In the genomic region with DNA sequence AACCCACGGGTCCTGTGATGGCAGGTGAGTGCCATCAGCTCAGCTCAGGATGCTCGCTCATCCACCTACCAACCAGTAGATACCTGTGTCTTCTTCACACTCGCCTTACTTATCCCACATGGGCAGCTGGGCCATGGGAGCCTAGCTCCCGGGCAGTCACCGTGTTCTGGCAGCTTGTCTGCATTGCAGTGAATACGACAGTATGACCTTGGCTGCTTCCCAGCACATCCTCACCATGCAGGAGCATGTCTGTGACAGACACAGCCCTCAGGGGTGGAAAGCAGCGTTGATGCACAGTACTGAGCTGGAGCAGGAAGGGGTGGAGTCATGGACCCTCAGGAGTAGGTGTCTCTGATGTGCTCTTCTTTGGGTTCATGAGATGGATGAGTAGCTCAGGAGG, we compare ENCODE assay signal across 29 mouse cellular contexts. TPM values are rescaled to one million over a fixed set of nuclear protein-coding genes. Genes with fewer than 3 reads are reported as not detected.
DNase-seq lines count a peak whose midpoint lies in the region; TF ChIP-seq lines count a peak whose summit lies in the region.
"Had no signal": no experiment of that assay in that cellular context is flagged by ENCODE, and none has a peak within 500 bp of the region (broad histone marks: within the 10 kb centered on the region; RNA-seq: fewer than 3 reads in every experiment).

No protein-coding gene starts in this region.

- no peak for TF ChIP-seq CTCF in left cerebral cortex, adult 2 months (IDR thresholded peaks at IDR 0.05)

- peak; percentile 94 for DNase-seq in heart, adult 11 months
- no peak for DNase-seq in heart, postnatal 25 days (ENCODE audit: low spot score)
- no peak for DNase-seq in left cerebral cortex, adult 2 months (ENCODE audit: extremely low spot score in 1 of 2, low spot score in 2 of 2)
- DNase-seq in left cerebral cortex, postnatal 25 days (ENCODE audit: low spot score in 2 of 2): no peak
- DNase-seq in MN1 (ENCODE audit: low spot score): peak; percentile 44
- peak; percentile 64 for DNase-seq in adrenal gland, postnatal 25 days
- DNase-seq in lung, adult 18-20 months: no peak
- DNase-seq: B cell, adult 2 months; cerebellum, postnatal 10 days; kidney, adult 8-10 months; kidney, postnatal 4 days; liver, embryonic 13.5 days; lung, adult 2 months; lung, postnatal 14 days; right cerebral cortex, adult 18-20 months; spleen, adult 18-20 months; thymus, postnatal 14 days had no signal

- peak overlapping the region; percentile 21; the same call in 1 of the 2 replicates for H3K27ac ChIP-seq in left cerebral cortex, adult 2 months
- H3K27ac ChIP-seq: embryonic facial prominence, embryonic 13.5 days; forebrain, embryonic 10.5 days; forebrain, embryonic 15.5 days; kidney, postnatal 0 days; limb, embryonic 10.5 days; limb, embryonic 15.5 days; liver, embryonic 13.5 days; midbrain, embryonic 10.5 days had no signal

- intact Hi-C loops in heart, postnatal 25 days (cut with DNase I): no loop called here
- intact Hi-C loops in left cerebral cortex, adult 2 months (cut with DNase I): no loop called here
- intact Hi-C loops in left cerebral cortex, postnatal 25 days (cut with DNase I): no loop called here

- no peak overlapping the region for H3K4me3 ChIP-seq in left cerebral cortex, adult 2 months
- H3K4me3 ChIP-seq: embryonic facial prominence, embryonic 13.5 days; forebrain, embryonic 10.5 days; forebrain, embryonic 15.5 days; limb, embryonic 10.5 days; limb, embryonic 15.5 days; liver, embryonic 13.5 days; midbrain, embryonic 10.5 days had no signal

RNA-seq across cellular contexts. Expression of a gene that starts 5.7 kb away (rescaled TPM):
- 100 to 1,000 TPM; 140 to 143 TPM for total RNA-seq in heart, postnatal 25 days (2021)
- total RNA-seq in left cerebral cortex, adult 2 months (2021): 100 to 1,000 TPM; 108 to 109 TPM
- total RNA-seq in left cerebral cortex, postnatal 25 days (2021): 10 to 100 TPM; 90.0 to 92.8 TPM
- 156 and 167 TPM in 2 replicates for total RNA-seq in adrenal gland, postnatal 25 days (2021)

RNA-seq across cellular contexts. Expression of a gene that starts 8.0 kb away (rescaled TPM):
- total RNA-seq in heart, postnatal 25 days (2021): under 1 TPM; 0.14 to 0.31 TPM
- total RNA-seq in left cerebral cortex, adult 2 months (2021): under 1 TPM in 1 of 2 experiments, not detected in 1; 0.11 TPM
- under 1 TPM in 1 of 2 experiments, not detected in 1; 0.16 TPM for total RNA-seq in left cerebral cortex, postnatal 25 days (2021)
- 1.1 TPM in 2 replicates for total RNA-seq in adrenal gland, postnatal 25 days (2021)
- total RNA-seq: common myeloid progenitor, adult 5-6 weeks; gastrocnemius, adult 18-20 months; layer of hippocampus, postnatal 25 days; megakaryocyte progenitor cell, adult 5-6 weeks; monocyte, adult 5-6 weeks had no signal

RNA-seq across cellular contexts. Expression of a gene that starts 15.8 kb away (rescaled TPM):
- under 1 TPM; 0.31 to 0.36 TPM for total RNA-seq in heart, postnatal 25 days (2021)
- not detected for total RNA-seq in left cerebral cortex, adult 2 months (2021)
- total RNA-seq in left cerebral cortex, postnatal 25 days (2021): under 1 TPM in 1 of 2 experiments, not detected in 1; 0.21 TPM
- total RNA-seq in adrenal gland, postnatal 25 days (2021): 5.0 and 8.9 TPM in 2 replicates
- total RNA-seq: common myeloid progenitor, adult 5-6 weeks; gastrocnemius, adult 18-20 months; layer of hippocampus, postnatal 25 days; megakaryocyte progenitor cell, adult 5-6 weeks; monocyte, adult 5-6 weeks had no signal

RNA-seq across cellular contexts. Expression of a gene that starts 17.6 kb away (rescaled TPM):
- 10 to 100 TPM; 68.1 to 75.9 TPM for total RNA-seq in heart, postnatal 25 days (2021)
- 10 to 100 TPM; 29.1 to 33.0 TPM for total RNA-seq in left cerebral cortex, adult 2 months (2021)
- 10 to 100 TPM; 35.1 to 38.7 TPM for total RNA-seq in left cerebral cortex, postnatal 25 days (2021)
- total RNA-seq in adrenal gland, postnatal 25 days (2021): 145 and 153 TPM in 2 replicates

RNA-seq across cellular contexts. Expression of a gene that starts 23.0 kb away (rescaled TPM):
- 1 to 10 TPM in 1 of 2 experiments, under 1 TPM in 1; 0.81 to 1.5 TPM for total RNA-seq in heart, postnatal 25 days (2021)
- total RNA-seq in left cerebral cortex, adult 2 months (2021): 1 to 10 TPM; 3.1 to 4.0 TPM
- 1 to 10 TPM; 3.6 to 4.2 TPM for total RNA-seq in left cerebral cortex, postnatal 25 days (2021)
- total RNA-seq in adrenal gland, postnatal 25 days (2021): 4.0 TPM in 2 replicates

Comparison
In these comparisons a context has a peak if more than half of its experiments do, and no peak if none do; other contexts are left out.
1. DNase-seq: peak in heart, adult 11 months (single experiment), MN1 (single experiment) and adrenal gland, postnatal 25 days (single experiment); none in heart, postnatal 25 days (single experiment), left cerebral cortex, adult 2 months (0 of 2), left cerebral cortex, postnatal 25 days (0 of 2) and lung, adult 18-20 months (0 of 2).